Mouse (Mus musculus): ENCODE data around the gene Icam4. TPM values are rescaled to one million over a fixed set of nuclear protein-coding genes. Genes with fewer than 3 reads are reported as not detected.
"Not testable (repeated sequence)": the region's sequence is repeated elsewhere in the genome, so short reads cannot be mapped to it uniquely, and the experiment has no call there.

Gene Icam4
- 1 to 10 TPM in 1 of 2 experiments, under 1 TPM in 1; 0.80 to 1.1 TPM for total RNA-seq (2021)

- DNase-seq (ENCODE audit: low spot score in 2 of 2) = peak; percentile 72 to 73
- intact Hi-C loops (cut with DNase I) = loop anchor here (2.0 kb wide), 2 partner anchors 101 to 129 kb away; partner anchors contain the start of gene Tyk2
Measured at GRCm38 (mm10) chr9:21029291-21030054, at the start of gene Icam4. Gene Icam4 (plus strand): TSS chr9:21029373.

- no peak for DNase-seq (ENCODE audit: low spot score in 2 of 2)
- intact Hi-C loops (cut with DNase I) = no loop called here
Measured at GRCm38 (mm10) chr9:20979769-20980168, 49.4 kb upstream of the Icam4 start.

DNA sequence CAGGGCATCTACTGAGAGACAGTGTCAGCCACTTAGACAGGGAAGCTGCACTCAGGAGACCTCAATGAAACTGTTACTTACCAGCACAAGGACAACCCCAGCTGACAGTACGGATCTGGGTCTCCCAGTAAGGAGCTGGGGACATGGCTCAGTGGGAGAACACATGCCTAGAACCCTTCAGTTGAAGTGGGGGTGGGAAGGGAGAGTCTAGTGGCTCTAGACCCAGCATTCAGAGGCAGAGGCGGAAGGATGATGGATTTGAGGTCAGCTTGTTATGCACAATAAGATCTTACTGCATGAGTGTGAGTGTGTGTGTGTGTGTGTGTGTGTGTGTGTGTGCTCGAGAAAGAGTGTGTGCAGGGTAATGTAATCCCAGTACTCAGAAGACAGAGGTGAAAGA lies 47.0 kb upstream of the Icam4 start:
- no peak for DNase-seq (ENCODE audit: low spot score in 2 of 2)
- intact Hi-C loops (cut with DNase I) = no loop called here

DNA sequence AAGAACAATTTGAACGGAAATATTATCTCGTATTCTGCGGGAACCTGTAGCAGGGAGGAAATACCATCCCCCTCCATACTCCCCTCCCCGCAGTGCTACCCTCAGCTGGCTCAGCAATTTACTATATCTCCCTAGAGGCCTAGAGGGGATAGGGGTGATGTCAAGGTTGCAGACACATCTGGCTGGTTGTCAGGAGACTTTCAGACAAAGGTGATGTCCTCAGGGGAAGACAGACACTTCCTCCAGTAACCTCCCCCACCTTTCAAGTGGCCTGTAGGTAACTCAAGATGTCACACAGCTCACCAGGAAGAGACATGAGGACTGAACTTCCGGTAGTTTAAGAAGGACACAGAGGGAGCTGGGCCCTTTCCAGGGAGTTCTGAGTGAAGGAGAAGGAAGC lies 46.0 kb upstream of the Icam4 start:
- DNase-seq (ENCODE audit: low spot score in 2 of 2) = no peak

DNA sequence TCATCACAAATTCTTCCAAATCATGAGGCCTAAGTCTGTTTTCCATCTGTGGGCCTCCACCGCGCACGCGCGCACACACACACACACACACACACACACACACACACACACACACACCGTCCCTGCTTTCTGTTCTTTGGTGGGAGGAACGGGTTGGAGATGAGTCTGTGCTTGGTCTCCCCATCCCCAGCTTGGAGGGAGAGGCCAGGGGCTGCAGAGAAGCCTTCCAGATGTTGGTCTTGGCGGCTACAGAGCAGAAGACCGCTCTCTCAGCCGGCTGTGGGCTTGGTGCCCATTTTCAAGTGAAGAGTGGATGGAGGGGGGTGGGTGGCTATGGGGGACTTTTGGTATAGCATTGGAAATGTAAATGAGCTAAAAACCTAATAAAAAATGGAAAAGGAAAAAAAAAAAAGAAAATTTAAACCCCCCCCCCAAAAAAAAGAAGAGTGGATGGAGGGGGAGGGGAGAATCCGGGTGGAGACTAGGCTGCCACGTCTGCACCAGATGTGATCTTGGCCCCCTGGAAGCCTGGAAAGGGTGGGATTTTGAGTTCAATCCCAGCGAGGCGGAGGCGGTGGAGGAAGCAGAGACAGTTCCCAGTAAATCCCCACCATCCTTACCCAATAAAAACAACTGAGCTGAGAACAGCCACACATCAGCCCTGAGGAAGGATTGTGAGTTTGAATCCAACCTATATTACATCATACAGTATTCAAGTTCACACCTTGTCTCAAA lies 42.1 kb upstream of the Icam4 start:
- intact Hi-C loops (cut with DNase I) = no loop called here
- no peak for DNase-seq (ENCODE audit: low spot score in 2 of 2)

More for the DNA sequence above, 46.0 kb upstream of the Icam4 start:
- intact Hi-C loops (cut with DNase I) = no loop called here

DNA sequence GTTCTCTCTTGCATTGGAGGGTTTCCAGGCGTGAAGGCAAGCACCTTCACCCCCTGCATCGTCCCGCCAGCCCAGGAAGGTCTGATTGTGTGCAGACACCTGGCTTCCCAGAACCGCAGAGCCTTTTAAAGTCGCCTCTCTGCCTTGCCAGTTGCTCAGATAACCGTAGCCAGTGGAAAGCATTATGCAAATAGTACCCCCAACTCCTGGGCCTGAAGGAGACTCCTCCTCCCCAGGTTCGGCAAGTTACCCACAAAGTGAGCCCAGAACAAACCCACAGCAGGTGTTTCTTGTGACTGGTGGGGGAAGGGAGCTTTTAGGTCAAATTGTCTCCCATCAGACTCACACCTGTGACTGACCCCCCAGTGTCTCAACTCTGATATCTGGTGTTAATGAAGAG lies 41.2 kb upstream of the Icam4 start:
- intact Hi-C loops (cut with DNase I) = no loop called here
- DNase-seq (ENCODE audit: low spot score in 2 of 2) = no peak

DNA sequence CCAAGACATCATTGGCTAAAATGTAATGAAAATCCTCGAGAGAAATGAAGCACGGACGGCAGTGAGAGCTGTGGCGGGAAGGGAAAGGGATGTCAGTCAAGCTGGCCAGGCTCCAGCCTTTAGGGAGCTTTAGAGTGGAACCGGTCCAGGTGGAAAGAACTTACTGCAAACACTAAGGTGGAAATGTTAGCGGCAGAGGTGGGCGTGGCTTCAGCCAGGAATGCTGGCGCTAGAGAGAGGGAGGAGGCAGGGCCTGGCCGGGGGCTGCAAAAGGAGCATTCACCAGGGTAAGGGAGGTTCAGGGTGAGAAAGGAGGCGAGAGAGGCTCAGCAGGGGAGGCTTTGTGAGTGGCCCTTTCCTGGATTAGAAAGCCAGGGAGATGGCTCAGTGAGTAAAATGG lies 38.3 kb upstream of the Icam4 start:
- no peak for DNase-seq (ENCODE audit: low spot score in 2 of 2)
- intact Hi-C loops (cut with DNase I) = loop anchor here (10.0 kb wide), 1 partner anchor 256 kb away; no protein-coding TSS in a partner anchor

DNA sequence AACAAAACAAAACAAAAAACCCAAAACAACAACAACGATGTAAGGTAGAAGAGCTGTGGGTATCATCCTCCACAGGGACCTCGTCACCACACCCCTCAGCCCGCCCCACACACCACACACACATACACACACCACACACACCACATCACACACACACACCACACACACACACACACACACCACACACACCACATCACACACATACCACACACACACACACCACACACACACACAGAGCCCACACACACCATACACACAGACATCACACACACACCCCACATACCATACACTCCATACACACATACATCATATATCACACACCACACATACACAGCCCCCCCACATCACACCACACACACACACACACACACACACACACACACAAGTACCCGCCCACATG lies 37.6 kb upstream of the Icam4 start:
- intact Hi-C loops (cut with DNase I) = loop anchor here (10.0 kb wide), 1 partner anchor 257 kb away; no protein-coding TSS in a partner anchor
- no peak for DNase-seq (ENCODE audit: low spot score in 2 of 2)

DNA sequence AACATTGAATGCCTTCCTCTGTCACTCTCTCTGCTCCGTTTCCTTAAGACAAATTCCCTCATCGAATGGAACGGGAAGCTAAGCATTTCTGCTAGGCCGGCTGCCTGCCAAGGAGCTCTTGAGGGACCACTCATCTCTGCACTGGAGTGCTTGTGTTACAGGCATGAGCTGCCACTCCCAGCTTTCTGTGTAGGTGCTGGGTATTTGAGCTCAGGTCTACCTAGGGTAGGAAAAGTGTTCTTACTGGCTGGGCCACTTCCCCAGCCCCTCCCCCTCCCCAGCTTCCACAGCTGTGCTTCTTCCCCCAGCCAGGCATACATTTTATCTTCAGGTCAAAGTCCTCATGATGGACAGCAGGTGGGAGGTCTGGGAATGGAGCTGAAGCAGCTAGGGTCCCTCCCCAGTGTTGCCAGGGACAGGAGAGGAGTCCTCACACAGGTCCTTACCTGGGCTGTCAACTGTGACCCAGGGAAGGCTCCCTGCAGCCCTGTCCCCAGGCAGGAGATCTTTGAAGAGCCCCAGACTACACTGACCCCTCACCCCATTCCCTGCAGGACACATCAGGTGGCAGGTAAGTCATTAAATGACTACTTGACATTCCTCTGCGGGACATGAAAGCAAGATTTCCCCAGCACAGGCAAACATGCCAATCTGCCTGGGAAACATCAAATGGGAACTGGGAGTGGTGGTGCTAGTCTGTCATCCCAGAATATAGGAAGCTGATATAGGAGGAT lies 35.8 kb upstream of the Icam4 start:
- no peak for DNase-seq (ENCODE audit: low spot score in 2 of 2)
- intact Hi-C loops (cut with DNase I) = loop anchor here (10.0 kb wide), 1 partner anchor 259 kb away; no protein-coding TSS in a partner anchor

DNA sequence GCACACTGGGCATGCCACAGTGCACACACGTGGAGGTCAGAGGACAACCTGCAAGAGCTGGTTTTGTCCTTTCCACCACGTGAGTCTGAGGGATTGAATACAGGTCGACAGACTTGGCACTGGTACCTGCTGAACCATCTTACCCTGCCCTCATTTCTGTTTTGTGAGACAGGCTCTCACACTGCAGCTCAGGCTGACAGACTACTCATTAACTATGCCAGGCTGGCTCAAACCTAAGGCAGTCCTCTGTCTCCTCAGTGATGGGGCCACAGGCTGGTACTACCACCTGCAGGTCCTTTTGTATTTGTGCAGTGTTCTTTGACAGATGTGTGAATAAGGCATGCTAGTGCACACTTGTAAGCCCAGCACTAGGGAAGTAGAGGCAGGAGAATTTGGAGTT lies 34.1 kb upstream of the Icam4 start:
- intact Hi-C loops (cut with DNase I) = loop anchor here (10.0 kb wide), 1 partner anchor 260 kb away; no protein-coding TSS in a partner anchor
- no peak for DNase-seq (ENCODE audit: low spot score in 2 of 2)

- intact Hi-C loops (cut with DNase I) = loop anchor here (10.0 kb wide), 1 partner anchor 262 kb away; no protein-coding TSS in a partner anchor
- DNase-seq (ENCODE audit: low spot score in 2 of 2) = no peak
Measured at GRCm38 (mm10) chr9:20997065-20997464, 32.1 kb upstream of the Icam4 start.

DNA sequence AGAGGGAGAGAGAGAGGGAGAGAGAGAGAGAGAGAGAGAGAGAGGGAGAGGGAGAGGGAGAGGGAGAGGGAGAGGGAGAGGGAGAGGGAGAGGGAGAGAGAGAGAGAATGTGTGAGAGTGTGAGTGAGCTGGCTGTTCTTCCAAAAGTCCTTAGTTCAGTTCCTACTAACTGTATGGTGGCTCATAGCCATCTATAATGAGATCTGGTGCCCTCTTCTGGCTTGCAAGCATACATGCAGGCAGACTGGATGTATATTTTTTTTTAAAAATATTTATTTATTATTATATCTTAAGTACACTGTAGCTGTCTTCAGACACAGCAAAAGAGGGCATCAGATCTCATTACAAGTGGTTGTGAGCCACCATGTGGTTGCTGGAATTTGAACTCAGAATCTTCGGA lies 30.8 kb upstream of the Icam4 start:
- intact Hi-C loops (cut with DNase I) = loop anchor here (10.0 kb wide), 1 partner anchor 264 kb away; no protein-coding TSS in a partner anchor
- not testable (repeated sequence) for DNase-seq (ENCODE audit: low spot score in 2 of 2)

DNA sequence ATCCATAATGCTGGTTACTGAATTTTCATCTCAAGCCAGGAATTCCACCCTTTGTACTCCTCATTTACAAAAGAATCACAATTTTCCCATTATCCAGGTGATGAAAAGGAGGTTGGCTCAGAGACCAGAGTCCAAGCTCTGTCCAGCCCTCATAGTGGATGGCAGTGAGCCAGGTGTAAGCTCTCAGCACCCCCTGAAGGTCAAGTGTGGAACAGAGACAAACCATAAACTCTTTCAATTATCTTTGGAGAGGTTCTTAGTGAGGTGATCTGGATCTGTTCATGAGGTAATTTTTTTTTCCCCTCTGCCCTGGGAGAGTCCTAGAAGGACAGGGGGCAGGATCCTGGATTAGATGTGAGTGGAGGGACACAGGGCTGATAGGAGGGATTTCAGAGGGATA lies 28.4 kb upstream of the Icam4 start:
- intact Hi-C loops (cut with DNase I) = no loop called here
- DNase-seq (ENCODE audit: low spot score in 2 of 2) = no peak

DNA sequence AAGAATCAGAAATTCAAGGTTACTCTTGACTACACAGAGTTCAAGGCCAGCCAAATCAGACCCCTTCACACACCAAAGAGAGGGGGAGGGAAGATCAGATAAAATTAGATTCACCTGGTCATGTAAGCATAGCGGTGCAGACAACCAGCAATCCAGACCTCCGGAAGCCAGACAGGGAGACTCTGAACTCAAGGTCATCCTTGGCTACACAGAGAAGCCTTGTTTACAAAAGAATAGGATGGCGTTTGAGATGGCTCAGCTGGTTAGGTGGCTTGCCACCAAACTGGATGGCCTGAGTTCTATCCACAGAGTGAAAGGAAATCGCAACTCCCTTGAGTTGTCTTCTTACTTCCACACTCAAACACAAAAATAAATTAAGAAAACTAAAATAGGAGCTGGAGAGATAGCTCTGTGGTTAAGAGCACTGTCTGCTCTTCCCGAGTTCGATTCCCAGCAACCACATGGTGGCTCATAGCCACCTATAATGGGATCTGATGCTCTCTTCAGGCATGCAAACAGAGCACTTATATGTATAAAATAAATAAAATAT lies 27.4 kb upstream of the Icam4 start:
- intact Hi-C loops (cut with DNase I) = loop anchor here (2.0 kb wide), 2 partner anchors 49 to 103 kb away; partner anchors contain the start of gene Eif3g
- no peak for DNase-seq (ENCODE audit: low spot score in 2 of 2)

DNA sequence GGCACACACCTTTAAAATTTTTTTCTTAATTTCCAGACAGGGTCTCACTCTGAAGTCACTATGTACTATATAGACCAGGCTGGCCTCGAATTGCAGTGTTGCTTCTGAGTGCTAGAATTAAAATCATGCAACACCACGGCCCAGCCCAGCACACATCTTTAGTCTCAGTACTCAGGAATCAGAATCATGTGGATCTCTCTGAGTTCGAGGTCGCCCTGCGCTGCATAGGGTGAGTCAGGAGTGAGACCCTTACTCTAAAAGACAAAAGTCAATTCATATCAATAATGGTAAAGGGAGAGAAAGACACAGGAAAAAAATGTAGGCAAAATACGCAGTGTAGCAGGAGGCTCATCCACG lies 26.9 kb upstream of the Icam4 start:
- intact Hi-C loops (cut with DNase I) = loop anchor here (2.0 kb wide), 2 partner anchors 49 to 103 kb away; partner anchors contain the start of gene Eif3g

GRCm38 (mm10) chr9:21002627-21003551 lies 26.3 kb upstream of the Icam4 start, which contains the start of gene Mrpl4:
Gene Mrpl4 (plus strand): TSS chr9:21002738.
- DNase-seq (ENCODE audit: low spot score in 2 of 2) = peak; percentile 90 to 94
- intact Hi-C loops (cut with DNase I) = loop anchor here (1.0 to 2.0 kb wide), 3 partner anchors 23 to 104 kb away; partner anchors contain the start of gene Eif3g

More for the DNA sequence above, 26.9 kb upstream of the Icam4 start:
- no peak for DNase-seq (ENCODE audit: low spot score in 2 of 2)

- intact Hi-C loops (cut with DNase I) = no loop called here
- DNase-seq (ENCODE audit: low spot score in 2 of 2) = no peak
Measured at GRCm38 (mm10) chr9:21007313-21007952, 21.7 kb upstream of the Icam4 start.

DNA sequence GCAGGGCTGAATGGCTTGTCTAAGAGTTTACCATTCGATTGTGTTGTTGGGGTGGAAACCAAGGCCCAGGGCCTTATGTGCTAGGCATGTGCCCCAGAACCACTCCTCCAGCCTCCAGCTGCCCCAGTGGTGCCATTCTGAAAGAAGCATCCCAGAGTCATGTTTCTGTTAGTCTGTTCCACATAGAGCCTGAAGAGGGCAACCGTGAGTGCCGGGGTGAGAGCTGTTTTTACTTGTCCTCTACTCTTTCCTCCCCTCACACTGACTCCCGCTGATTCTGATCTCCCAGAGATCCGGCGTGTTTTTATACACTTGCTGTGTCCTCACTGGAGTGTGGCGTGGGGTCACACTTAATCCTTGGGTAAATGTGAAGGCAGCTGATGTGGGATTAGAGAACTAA lies 21.2 kb upstream of the Icam4 start:
- no peak for DNase-seq (ENCODE audit: low spot score in 2 of 2)
- intact Hi-C loops (cut with DNase I) = no loop called here

Measured in left cerebral cortex, postnatal 25 days (tissue).